Mouse (Mus musculus) midbrain, postnatal 0 days (tissue): ENCODE data around the gene Snrnp25. TPM values are rescaled to one million over a fixed set of nuclear protein-coding genes. Genes with fewer than 3 reads are reported as not detected.
A peak's percentile ranks its signal among the peaks of the same experiment; 100 is the strongest.

ENCODE experiments used
- ATAC-seq: fragments of 200-750 bp; cut with Nextera tagmentation; 2 replicates; pipeline ENCODE4 v1.8.0; 2017; ENCODE audit warnings: moderate number of reproducible peaks, mild to moderate bottlenecking, moderate TSS enrichment, moderate library complexity; ENCODE audit not compliant: low FRiP score
- DNase-seq: peaks from one replicate; pipeline ENCODE4 v3.0.0-alpha.2; 2015; ENCODE audit warnings: low spot score
- H3K27ac ChIP-seq: fragments of 300-500 bp; sonication (generic); 2 replicates; pipeline ENCODE4 v1.5.1; 2014; ENCODE audit warnings: low read depth, mild to moderate bottlenecking, low read length, mixed read lengths
- H3K27me3 ChIP-seq: fragments of 300-500 bp; sonication (generic); 2 replicates; pipeline ENCODE4 v1.6.1; 2014; ENCODE audit warnings: low read length, control low read depth, mixed read lengths; ENCODE audit not compliant: insufficient read depth
- H3K36me3 ChIP-seq: fragments of 300-500 bp; sonication (generic); 2 replicates; pipeline ENCODE4 v1.6.1; 2014; ENCODE audit warnings: low read length, control low read depth, mixed read lengths; ENCODE audit not compliant: insufficient read depth
- H3K4me1 ChIP-seq: fragments of 300-500 bp; sonication (generic); 2 replicates; pipeline ENCODE4 v1.6.1; 2014; ENCODE audit warnings: mild to moderate bottlenecking, control low read depth, antibody characterized with exemption, low read length, mixed read lengths; ENCODE audit not compliant: insufficient read depth
- H3K4me2 ChIP-seq: fragments of 300-500 bp; sonication (generic); 2 replicates; pipeline ENCODE4 v1.6.1; 2014; ENCODE audit warnings: low read depth, mild to moderate bottlenecking, low read length, mixed read lengths; ENCODE audit not compliant: poor library complexity, severe bottlenecking
- H3K4me3 ChIP-seq: fragments of 300-500 bp; sonication (generic); 2 replicates; pipeline ENCODE4 v1.5.1; 2014; ENCODE audit warnings: low read depth, mild to moderate bottlenecking, low read length, moderate library complexity
- H3K9ac ChIP-seq: fragments of 300-500 bp; sonication (generic); replicated peaks from 2 replicates; pipeline ENCODE4 v1.6.1; 2014; ENCODE audit warnings: mild to moderate bottlenecking, low read length, moderate library complexity, mixed read lengths; ENCODE audit not compliant: poor library complexity, severe bottlenecking
- H3K9me3 ChIP-seq: fragments of 300-500 bp; sonication (generic); 2 replicates; pipeline ENCODE4 v1.6.1; 2016; ENCODE audit warnings: low read length, control low read depth
- CTCF ChIP-seq: IDR thresholded peaks from 2 replicates; pipeline ENCODE4 v1.5.1; 2016; ENCODE audit warnings: antibody characterized with exemption, mild to moderate bottlenecking
- WGBS: fragments of 180-500 bp; shearing (Covaris S2); extraction: QIAGEN DNeasy Blood & Tissue Kit; methylation state at CpG from one replicate; pipeline ENCODE4 v1.1.7; 2014; 5-methylcytosine and 5-hydroxymethylcytosine counted together
- polyA plus RNA-seq: library from polyadenylated mRNA; unstranded; fragments of >200 nt; fragmentation: Nextera tagmentation; extraction: Ambion mirVana; gene quantifications from 2 replicates; pipeline ENCODE4 v1.2.1, GENCODE M21; 2015
- total RNA-seq: library from RNA; depleted of rRNA; stranded (reverse); fragments of >200 nt; gene quantifications from 2 replicates; pipeline ENCODE4 v1.2.3, GENCODE M21; 2014

The Snrnp25 gene
- total and polyA plus RNA-seq, 2 experiments from 2014 or later, result 13.3 to 47.8 TPM

DNA sequence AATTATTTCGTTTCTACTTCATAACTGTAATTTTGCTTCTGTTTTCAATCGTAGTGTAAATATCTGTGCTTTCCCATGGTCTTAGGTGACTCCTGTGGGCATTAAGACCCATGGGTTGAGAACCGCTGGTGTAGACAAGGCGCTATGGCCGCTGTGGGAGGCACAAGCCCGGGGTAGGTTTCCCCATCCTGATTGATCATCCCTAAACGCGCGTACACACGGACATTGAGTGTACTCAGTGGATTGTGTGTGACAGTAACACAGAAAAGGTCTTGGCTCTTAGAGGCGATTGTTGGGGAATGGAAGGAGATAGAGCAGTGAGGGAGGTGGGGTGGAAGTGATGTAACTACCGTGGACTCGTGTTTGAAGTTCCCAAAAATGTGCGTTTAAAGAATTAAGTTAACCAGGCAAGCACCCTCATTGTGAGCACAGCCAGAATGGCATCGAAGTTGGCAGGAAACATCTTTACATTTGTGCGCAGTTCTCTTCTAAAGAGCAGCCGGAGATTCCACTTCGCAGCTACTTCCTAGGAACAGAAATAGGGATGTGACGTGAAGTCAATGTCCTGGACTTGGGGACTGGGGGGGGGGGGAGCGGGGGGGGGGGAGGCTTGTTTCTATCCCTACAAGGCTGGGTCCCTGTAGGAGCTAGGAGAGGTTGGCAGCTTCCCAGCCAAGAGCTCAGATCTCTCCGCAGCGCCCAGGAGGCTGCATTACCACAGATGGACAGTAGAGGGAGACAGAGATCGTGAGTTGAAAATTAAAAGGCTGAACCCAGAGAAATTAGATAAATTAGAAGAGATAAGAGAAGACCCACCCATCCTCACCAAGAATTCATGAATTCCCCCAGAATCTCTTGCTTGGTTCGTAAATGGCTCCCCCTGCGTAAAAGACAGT lies 23.0 kb upstream of the Snrnp25 start:
- 47% methylated on average over 25 of the region's 25 CpGs for WGBS

DNA sequence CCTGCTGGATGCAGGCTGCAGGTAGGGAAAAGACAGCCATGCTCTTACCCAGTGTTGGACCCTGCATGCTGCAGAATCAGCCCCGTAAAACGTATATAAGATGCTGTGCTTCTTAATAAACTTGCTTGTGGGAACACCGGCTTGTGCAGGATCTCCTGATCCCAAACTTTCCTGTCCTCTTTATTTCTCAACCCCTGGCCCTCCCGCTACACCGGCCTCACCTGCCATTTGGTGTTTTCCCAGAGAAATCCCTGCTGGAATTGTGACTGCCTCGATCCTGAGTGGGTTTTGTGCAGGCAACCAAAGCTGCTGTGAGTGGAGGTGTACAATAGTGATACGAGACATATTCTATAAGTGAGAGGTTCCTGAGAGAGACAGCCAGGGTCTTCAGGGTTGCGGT lies 20.7 kb upstream of the Snrnp25 start:
- H3K4me3 ChIP-seq, result no peak overlapping the region
- 87% methylated on average over 8 of the region's 8 CpGs for WGBS
- H3K4me2 ChIP-seq, result no peak overlapping the region
- DNase-seq (no peak), ATAC-seq (no peak)
- no peak overlapping the region for H3K27ac ChIP-seq
- no peaks in the 10 kb centered on the region for H3K4me1 ChIP-seq
- no peaks in the 10 kb centered on the region for H3K36me3 ChIP-seq
- TF ChIP-seq CTCF, result no peak
- H3K9me3 ChIP-seq, result no peaks in the 10 kb centered on the region
- no peak overlapping the region for H3K9ac ChIP-seq
- H3K27me3 ChIP-seq, result no peaks in the 10 kb centered on the region

More for the DNA sequence above, 23.0 kb upstream of the Snrnp25 start:
- H3K4me3 ChIP-seq, result peak overlapping the region; percentile 15; the same call in 1 of the 2 replicates
- no peaks in the 10 kb centered on the region for H3K27me3 ChIP-seq
- H3K27ac ChIP-seq, result no peak overlapping the region
- ATAC-seq (no peak), DNase-seq (peak; percentile 91)
- no peaks in the 10 kb centered on the region for H3K4me1 ChIP-seq
- H3K36me3 ChIP-seq, result no peaks in the 10 kb centered on the region
- peak overlapping the region; percentile 33 for H3K4me2 ChIP-seq
- H3K9ac ChIP-seq, result no peak overlapping the region
- H3K9me3 ChIP-seq, result no peaks in the 10 kb centered on the region
- peak; percentile 89 for TF ChIP-seq CTCF

DNA sequence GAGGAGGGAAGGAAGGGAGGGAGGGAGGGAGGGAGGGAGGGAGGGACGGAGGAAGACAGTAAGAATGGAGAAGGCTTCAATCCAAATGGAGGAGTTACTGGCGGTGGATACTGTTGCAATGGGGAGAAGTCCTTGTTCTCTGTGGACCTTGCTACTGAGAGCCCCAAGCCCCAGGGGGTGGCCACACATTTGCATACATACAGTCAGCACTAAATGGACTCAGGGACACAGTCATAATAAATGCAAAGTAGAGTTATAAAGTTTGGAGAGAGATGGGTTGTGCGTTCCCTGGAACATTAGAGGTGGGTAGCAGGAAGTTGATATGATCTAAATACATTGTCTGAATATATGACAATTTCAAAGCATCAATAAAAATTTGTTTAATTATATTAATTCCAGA lies 19.2 kb upstream of the Snrnp25 start:
- ATAC-seq, result no peak
- H3K27ac ChIP-seq, result no peak overlapping the region
- no peak overlapping the region for H3K4me2 ChIP-seq
- no peak for DNase-seq
- H3K9me3 ChIP-seq, result no peaks in the 10 kb centered on the region
- WGBS, result 78% methylated on average over 3 of the region's 3 CpGs
- H3K9ac ChIP-seq, result no peak overlapping the region
- no peak overlapping the region for H3K4me3 ChIP-seq
- no peak for TF ChIP-seq CTCF
- H3K27me3 ChIP-seq, result no peaks in the 10 kb centered on the region
- H3K4me1 ChIP-seq, result no peaks in the 10 kb centered on the region
- no peaks in the 10 kb centered on the region for H3K36me3 ChIP-seq

DNA sequence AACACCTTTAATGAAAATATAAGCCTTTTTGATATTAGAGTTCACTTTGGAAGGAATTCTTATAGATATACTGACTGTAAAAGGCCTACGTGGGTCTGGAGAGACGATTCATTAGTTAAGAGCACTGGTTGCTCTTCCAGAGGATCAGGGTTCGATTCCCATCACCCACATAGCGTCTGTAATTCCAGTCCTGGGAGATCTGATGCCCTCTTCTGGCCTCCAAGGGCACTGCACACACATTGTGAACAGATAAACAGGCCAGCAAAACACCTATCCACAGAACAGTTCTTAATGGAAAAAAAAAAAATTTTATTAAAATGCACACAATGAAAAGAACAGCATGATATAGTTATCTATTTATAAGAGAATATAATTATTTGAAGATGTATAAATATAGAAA lies 18.0 kb upstream of the Snrnp25 start:
- 93% methylated on average over 4 of the region's 4 CpGs for WGBS
- Histone ChIP-seq H3K27ac (no peak overlapping the region), H3K4me3 (no peak overlapping the region), H3K36me3 (no peaks in the 10 kb centered on the region), H3K9me3 (no peaks in the 10 kb centered on the region), H3K9ac (no peak overlapping the region), H3K27me3 (no peaks in the 10 kb centered on the region), H3K4me2 (no peak overlapping the region), H3K4me1 (no peaks in the 10 kb centered on the region)
- no peak for DNase-seq
- TF ChIP-seq CTCF, result peak; percentile 31
- ATAC-seq, result no peak

DNA sequence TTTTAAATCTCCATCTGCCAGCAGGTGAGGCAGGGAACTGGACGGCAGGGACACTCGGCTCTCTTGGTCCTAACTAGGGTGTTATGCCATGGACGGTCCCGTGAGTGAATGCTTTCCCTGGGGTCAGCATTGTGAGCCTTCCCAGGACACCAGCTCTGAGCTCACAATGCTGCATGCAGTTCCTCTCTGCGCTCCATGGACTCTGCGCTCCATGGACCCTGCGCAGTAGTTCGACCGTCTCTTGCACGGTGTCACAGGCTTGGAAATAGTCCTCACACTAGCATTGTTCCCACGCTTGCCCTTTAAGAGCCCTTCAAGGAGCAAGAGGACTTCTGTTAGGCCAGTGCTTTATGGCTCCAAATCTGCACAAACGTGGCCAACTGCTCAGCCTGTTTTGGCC lies 16.3 kb upstream of the Snrnp25 start:
- Histone ChIP-seq H3K27ac (no peak overlapping the region), H3K4me2 (no peak overlapping the region), H3K4me3 (no peak overlapping the region), H3K4me1 (no peaks in the 10 kb centered on the region), H3K27me3 (no peaks in the 10 kb centered on the region), H3K9ac (no peak overlapping the region), H3K36me3 (no peaks in the 10 kb centered on the region), H3K9me3 (no peaks in the 10 kb centered on the region)
- no peak for TF ChIP-seq CTCF
- WGBS, result 84% methylated on average over 12 of the region's 12 CpGs
- DNase-seq, result no peak
- no peak for ATAC-seq

DNA sequence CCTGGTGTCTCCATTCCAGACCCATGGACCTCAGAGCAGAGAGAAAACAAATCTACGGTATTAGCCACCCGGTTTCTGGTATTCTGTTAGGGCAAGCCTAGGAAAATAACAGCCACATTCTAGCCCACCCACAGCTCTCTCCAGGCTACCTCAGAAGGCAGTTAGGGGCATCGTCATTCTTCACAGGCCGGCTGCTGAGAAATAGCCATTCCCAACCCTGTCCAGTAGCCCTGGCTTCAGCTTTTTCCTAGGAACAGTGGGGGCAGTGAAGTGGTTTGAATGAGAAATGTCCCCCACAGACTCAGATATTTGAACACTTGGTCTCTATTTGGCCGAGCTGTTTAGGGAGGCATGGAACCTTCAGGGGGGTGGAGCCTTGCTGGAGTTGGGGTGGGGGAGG lies 15.8 kb upstream of the Snrnp25 start:
- DNase-seq (no peak), ATAC-seq (no peak)
- Histone ChIP-seq H3K9ac (no peak overlapping the region), H3K4me2 (no peak overlapping the region), H3K4me3 (no peak overlapping the region), H3K4me1 (no peaks in the 10 kb centered on the region), H3K27me3 (no peaks in the 10 kb centered on the region), H3K27ac (no peak overlapping the region), H3K9me3 (no peaks in the 10 kb centered on the region), H3K36me3 (no peaks in the 10 kb centered on the region)
- 75% methylated on average over 5 of the region's 5 CpGs for WGBS
- no peak for TF ChIP-seq CTCF
